Mouse (Mus musculus): ENCODE results near the gene Prkaa2.

The Prkaa2 gene

GRCm38 (mm10) chr4:105109990-105110683 is 447 bp upstream of the Prkaa2 start:
- no peak for DNase-seq (ENCODE audit: extremely low spot score, low spot score)

DNA sequence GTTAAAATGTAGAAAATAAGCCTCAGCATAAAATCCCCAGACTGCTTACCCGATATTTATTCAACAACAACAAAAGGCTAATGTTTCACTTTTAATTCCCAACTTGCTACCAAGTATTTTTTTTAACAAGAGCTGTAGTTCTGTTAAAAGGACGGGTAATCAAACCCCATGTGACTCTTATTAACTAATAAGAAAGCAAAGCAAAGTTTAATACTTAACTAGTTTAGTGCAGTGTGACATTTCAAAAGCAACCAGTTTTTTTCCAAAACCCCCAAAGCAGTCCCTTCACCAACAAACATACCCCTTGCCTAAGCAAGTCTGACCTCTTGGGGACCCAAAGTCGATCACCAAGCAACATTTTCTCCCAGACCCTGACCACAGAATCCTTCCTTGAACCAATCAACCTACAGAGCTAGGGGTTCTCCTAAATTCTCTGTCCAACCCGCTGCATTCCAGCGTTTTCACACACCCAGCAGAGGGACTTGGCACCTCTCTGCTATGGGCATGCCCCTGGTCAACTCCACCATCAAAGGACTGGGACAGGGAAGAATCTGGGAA is 970 bp downstream of the Prkaa2 start:
- peak; percentile 25 for DNase-seq (ENCODE audit: extremely low spot score, low spot score)

GRCm38 (mm10) chr4:105107943-105108640 is 1.6 kb downstream of the Prkaa2 start:
- no peak for DNase-seq (ENCODE audit: extremely low spot score, low spot score)

GRCm38 (mm10) chr4:105104099-105104872 is 5.4 kb downstream of the Prkaa2 start:
- no peak for DNase-seq (ENCODE audit: extremely low spot score, low spot score)

- DNase-seq (ENCODE audit: extremely low spot score, low spot score): no peak
Measured at GRCm38 (mm10) chr4:105101337-105101688, 8.4 kb downstream of the Prkaa2 start.

DNA sequence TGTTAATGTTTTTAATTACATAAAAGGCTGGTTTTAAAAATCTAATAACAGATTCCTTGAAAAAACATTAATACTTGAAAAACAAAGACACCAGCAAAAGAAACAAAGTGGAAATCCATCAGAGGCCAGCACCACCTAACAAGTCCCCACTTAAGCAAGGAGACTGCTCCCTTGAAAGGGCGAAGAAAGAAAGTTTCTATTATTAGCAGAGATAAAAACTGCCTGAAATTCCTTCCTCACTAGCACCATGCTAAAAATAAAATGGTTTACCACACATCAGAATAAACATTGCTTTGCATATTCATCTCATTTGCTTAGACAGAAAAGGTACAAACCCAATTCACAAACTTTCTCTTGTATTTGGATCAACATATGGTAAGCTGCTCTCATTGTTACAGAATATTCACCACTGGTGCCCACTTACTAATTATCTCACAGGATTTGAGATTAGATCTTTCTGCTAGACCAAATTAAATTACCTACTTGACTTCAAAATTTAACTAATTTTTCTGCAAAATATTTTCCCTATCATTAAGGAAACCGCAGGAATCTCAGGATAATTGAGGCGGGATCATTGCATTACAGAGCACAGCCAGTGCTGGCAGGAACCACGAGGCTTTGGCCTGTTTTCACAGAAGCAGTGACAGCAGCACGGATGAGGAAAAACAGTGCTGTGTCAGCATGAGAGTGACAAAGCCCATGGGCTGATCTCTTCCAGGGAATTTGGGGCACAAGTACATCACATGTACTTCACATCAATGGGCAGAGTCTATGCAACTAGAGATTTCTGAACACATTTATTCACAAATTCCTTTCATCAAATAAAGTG is 9.0 kb downstream of the Prkaa2 start:
- DNase-seq (ENCODE audit: extremely low spot score, low spot score): no peak

- no peak for DNase-seq (ENCODE audit: extremely low spot score, low spot score)
Measured at GRCm38 (mm10) chr4:105098660-105099059, 11.0 kb downstream of the Prkaa2 start.

DNA sequence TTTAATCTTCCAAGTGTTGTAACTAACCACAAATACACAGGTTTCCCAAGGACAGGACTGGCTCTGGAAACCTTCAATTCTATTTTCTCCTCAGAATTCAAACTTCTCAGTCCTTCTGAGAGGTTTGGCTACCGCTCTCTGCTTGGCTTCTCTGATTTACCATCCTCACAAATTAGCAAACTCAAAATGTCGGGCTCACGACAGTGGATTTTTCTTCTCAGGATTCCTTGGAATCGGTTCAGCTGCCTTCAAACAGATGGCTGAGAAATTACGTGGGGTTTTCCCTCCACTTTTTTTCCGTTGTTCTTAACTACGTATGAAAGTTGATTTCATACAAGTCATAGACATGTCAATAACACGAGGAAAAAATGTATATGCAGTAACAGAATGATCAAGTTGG is 11.5 kb downstream of the Prkaa2 start:
- no peak for DNase-seq (ENCODE audit: extremely low spot score, low spot score)

GRCm38 (mm10) chr4:105095316-105095715 is 14.4 kb downstream of the Prkaa2 start:
- no peak for DNase-seq (ENCODE audit: extremely low spot score, low spot score)

DNA sequence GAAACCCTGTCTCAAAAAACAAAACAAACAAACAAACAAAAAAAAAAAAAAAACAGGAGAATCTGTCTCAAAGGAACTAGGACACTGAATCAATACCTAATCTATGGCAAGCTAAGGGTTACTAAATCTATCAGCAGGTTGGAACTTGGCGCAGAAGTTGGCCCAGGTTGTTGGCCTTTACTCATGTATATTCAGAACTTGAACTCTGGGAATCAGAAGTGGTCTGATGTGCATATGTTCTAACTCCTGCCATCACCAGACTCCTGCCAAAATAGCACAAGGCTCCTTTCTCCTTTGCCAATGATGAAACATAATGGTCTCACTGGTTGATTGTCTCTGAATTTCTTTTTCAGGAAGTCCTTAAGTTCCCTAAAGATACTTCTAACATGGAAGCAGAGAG is 15.7 kb downstream of the Prkaa2 start:
- no peak for DNase-seq (ENCODE audit: extremely low spot score, low spot score)

GRCm38 (mm10) chr4:105090417-105090816 is 19.3 kb downstream of the Prkaa2 start:
- no peak for DNase-seq (ENCODE audit: extremely low spot score, low spot score)

GRCm38 (mm10) chr4:105089386-105089785 is 20.3 kb downstream of the Prkaa2 start:
- DNase-seq (ENCODE audit: extremely low spot score, low spot score): no peak

GRCm38 (mm10) chr4:105088671-105089070 is 21.0 kb downstream of the Prkaa2 start:
- no peak for DNase-seq (ENCODE audit: extremely low spot score, low spot score)

DNA sequence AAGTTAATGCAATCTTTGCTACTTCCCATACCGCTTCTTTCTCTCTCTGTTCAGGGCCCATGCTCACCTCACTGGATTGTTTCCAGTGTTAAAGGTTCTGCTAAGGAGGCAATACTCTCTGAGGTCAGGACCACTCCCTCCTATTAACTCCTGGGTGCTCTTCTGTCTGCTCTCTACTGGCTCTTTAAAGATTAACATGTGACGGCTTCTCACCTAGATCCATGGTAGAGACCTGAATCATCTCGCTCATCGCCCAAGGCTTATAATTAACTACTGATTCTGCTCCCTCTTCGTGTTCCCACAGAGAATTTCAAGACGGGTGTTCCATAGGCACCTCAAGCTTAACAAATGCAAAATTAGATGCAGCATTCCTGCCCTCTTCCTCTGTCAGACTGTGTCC is 33.5 kb downstream of the Prkaa2 start:
- no peak for DNase-seq (ENCODE audit: extremely low spot score, low spot score)

DNA sequence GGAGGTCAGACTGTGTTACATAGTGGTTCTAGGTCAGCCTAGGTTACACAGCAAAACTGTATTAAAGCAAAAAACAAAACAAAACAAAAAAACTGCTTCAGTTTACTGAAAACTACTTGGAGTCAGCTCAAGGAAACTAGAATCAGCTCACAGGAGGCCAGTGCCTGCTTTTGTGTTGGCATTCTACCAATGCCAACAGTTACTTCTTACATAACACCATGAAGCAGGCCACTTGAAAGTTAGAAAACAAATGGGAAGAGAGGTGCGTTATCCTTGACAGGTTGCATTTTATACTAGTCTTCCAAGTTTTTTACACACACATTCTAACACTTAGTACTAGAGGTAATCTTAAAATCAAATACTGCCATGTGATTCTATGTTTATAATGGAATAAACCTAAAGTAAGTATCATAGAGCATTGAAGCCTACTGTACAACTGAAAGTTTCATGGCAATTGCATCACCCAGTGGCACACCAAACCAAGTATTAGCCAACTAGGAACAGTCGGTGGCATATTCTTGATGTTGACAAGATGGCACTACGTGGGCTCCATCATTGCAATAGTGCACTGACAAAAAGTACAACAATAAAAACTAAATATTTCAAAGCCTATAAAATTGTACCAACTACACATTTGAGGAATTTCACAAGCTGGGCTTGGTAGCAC is 37.8 kb downstream of the Prkaa2 start:
- DNase-seq (ENCODE audit: extremely low spot score, low spot score): no peak

DNA sequence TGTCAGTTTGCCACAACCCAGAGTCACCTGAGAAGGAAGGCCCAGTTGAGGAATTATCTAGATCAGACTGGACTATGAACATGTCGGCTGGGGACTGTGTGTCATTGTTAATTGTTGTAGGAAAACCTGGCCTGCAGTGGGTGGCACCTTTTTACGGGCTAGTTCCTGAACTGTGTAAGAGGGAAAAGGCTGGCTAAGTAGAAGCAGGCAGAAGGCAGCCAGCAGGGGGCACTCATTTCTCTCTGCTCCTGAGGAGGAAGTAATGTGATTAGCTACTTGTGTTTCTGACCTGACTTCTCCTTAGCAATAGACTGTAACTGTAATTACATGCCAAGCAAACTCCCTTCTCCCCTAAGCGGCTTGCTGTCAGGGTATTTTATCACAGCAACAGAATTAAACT is 38.7 kb downstream of the Prkaa2 start:
- peak; percentile 53 for DNase-seq (ENCODE audit: extremely low spot score, low spot score)

DNA sequence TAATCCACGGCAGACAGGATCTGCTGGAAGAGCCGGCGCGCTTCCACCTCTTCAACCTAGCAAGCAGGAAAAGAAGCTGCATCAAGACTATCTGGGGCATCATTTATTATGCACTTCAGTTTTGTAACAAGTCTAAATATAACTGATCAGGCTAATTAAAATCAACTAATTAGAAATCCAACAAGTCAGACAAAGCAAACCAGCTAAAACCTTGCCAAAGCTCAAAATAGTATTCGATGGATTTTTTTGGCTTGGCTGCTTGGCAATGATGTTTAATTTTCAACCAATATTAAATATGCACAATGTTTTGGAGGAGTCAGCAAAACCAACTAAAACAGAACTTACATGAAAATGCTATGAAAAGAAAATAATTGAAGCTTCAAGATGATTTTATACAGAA is 58.4 kb downstream of the Prkaa2 start:
- DNase-seq (ENCODE audit: extremely low spot score, low spot score): no peak

- no peak for DNase-seq (ENCODE audit: extremely low spot score, low spot score)
Measured at GRCm38 (mm10) chr4:105050041-105050440, 59.6 kb downstream of the Prkaa2 start.

- no peak for DNase-seq (ENCODE audit: extremely low spot score, low spot score)
Measured at GRCm38 (mm10) chr4:105034259-105034658, 75.4 kb downstream of the Prkaa2 start.

- DNase-seq (ENCODE audit: extremely low spot score, low spot score): no peak
Measured at GRCm38 (mm10) chr4:105033153-105033552, 76.5 kb downstream of the Prkaa2 start.

- no peak for DNase-seq (ENCODE audit: extremely low spot score, low spot score)
Measured at GRCm38 (mm10) chr4:105031104-105031503, 78.6 kb downstream of the Prkaa2 start.

Measured in neural tube, embryonic 10.5 days (tissue).